Mouse (Mus musculus) midbrain, embryonic 10.5 days (tissue): ENCODE data around the gene Hcrtr1. TPM values are rescaled to one million over a fixed set of nuclear protein-coding genes. Genes with fewer than 3 reads are reported as not detected.

Experiments
- polyA plus RNA-seq: library from polyadenylated mRNA; unstranded; fragments of >200 nt; fragmentation: Nextera tagmentation; extraction: Ambion mirVana; gene quantifications from 2 replicates; pipeline ENCODE4 v1.2.1, GENCODE M21; 2016

The Hcrtr1 gene
- polyA plus RNA-seq, 1 experiment from 2014 or later: 0.23 TPM

Other genes starting within 250 kb of the Hcrtr1 start
- gene Spocd1, start 210.1 kb downstream of the Hcrtr1 start, polyA plus RNA-seq: not detected in 2 replicates
- 1.6 and 2.0 TPM in 2 replicates for gene Adgrb2, start 154.5 kb downstream of the Hcrtr1 start, polyA plus RNA-seq
- 3.8 and 5.8 TPM in 2 replicates for gene Col16a1, start 91.5 kb downstream of the Hcrtr1 start, polyA plus RNA-seq
- gene Pef1, start 36.8 kb downstream of the Hcrtr1 start, polyA plus RNA-seq: 74.0 and 76.9 TPM in 2 replicates
- gene Tinagl1, start 35.8 kb upstream of the Hcrtr1 start, polyA plus RNA-seq: 7.4 and 7.5 TPM in 2 replicates
- gene Gm853, start 83.0 kb upstream of the Hcrtr1 start, polyA plus RNA-seq: 0.31 TPM in 1 of 2 replicates, not detected in the other
- 40.1 and 59.3 TPM in 2 replicates for gene Serinc2, start 139.8 kb upstream of the Hcrtr1 start, polyA plus RNA-seq
- 7.2 and 11.0 TPM in 2 replicates for gene Fabp3, start 169.2 kb upstream of the Hcrtr1 start, polyA plus RNA-seq
- not detected in 2 replicates for gene Gm10570, start 169.3 kb upstream of the Hcrtr1 start, polyA plus RNA-seq
- gene Zcchc17, start 220.6 kb upstream of the Hcrtr1 start, polyA plus RNA-seq: 69.2 and 73.3 TPM in 2 replicates
- gene Snrnp40, start 220.8 kb upstream of the Hcrtr1 start, polyA plus RNA-seq: 226 and 229 TPM in 2 replicates